Mouse (Mus musculus): ENCODE data around the gene Scg3. TPM values are rescaled to one million over a fixed set of nuclear protein-coding genes. Genes with fewer than 3 reads are reported as not detected.
"Not testable (repeated sequence)": the region's sequence is repeated elsewhere in the genome, so short reads cannot be mapped to it uniquely, and the experiment has no call there.

Scg3 gene
- polyA plus RNA-seq, 1 experiment from 2014 or later = 0.65 TPM

GRCm38 (mm10) chr9:75624983-75625555 is 58.8 kb downstream of the Scg3 start:
- no peak; the same call in 1 of the 2 replicates for ATAC-seq (ENCODE audit: insufficient number of reproducible peaks, low FRiP score, low TSS enrichment, low read depth)
- 16% methylated on average over 18 of the region's 18 CpGs for WGBS
- H3K9me3 ChIP-seq = no peaks in the 10 kb centered on the region
- H3K4me3 ChIP-seq = peak overlapping the region; percentile 78
- no peaks in the 10 kb centered on the region for H3K36me3 ChIP-seq
- peak overlapping the region; percentile 80 for H3K4me2 ChIP-seq
- peaks cover 14% of the 10 kb centered on the region for H3K4me1 ChIP-seq
- peak overlapping the region; percentile 91 for H3K27ac ChIP-seq
- no peaks in the 10 kb centered on the region for H3K27me3 ChIP-seq
- H3K9ac ChIP-seq = peak overlapping the region; percentile 92

- H3K4me2 ChIP-seq = no peak overlapping the region
- no peaks in the 10 kb centered on the region for H3K27me3 ChIP-seq
- H3K4me1 ChIP-seq = peaks cover 10% of the 10 kb centered on the region
- H3K9me3 ChIP-seq = no peaks in the 10 kb centered on the region
- no peak overlapping the region for H3K4me3 ChIP-seq
- H3K27ac ChIP-seq = no peak overlapping the region
- ATAC-seq (ENCODE audit: insufficient number of reproducible peaks, low FRiP score, low TSS enrichment, low read depth) = no peak
- H3K9ac ChIP-seq = no peak overlapping the region
- no peaks in the 10 kb centered on the region for H3K36me3 ChIP-seq
- 85% methylated on average over 3 of the region's 3 CpGs for WGBS
Observed at GRCm38 (mm10) chr9:75621428-75621827, 62.4 kb downstream of the Scg3 start.

- not testable (repeated sequence) for H3K36me3 ChIP-seq; H3K9ac ChIP-seq; H3K9me3 ChIP-seq; H3K27ac ChIP-seq; ATAC-seq (ENCODE audit: insufficient number of reproducible peaks, low FRiP score, low TSS enrichment, low read depth); H3K4me1 ChIP-seq; H3K27me3 ChIP-seq; H3K4me2 ChIP-seq; H3K4me3 ChIP-seq
- 93% methylated on average over 2 of the region's 2 CpGs for WGBS
Observed at GRCm38 (mm10) chr9:75619761-75620160, 64.1 kb downstream of the Scg3 start.

- H3K27me3 ChIP-seq = no peaks in the 10 kb centered on the region
- WGBS = 48% methylated on average over 6 of the region's 6 CpGs
- ATAC-seq (ENCODE audit: insufficient number of reproducible peaks, low FRiP score, low TSS enrichment, low read depth) = no peak
- peaks cover 5% of the 10 kb centered on the region; the same call in 1 of the 2 replicates for H3K4me1 ChIP-seq
- H3K36me3 ChIP-seq = no peaks in the 10 kb centered on the region
- no peaks in the 10 kb centered on the region for H3K9me3 ChIP-seq
- H3K4me2 ChIP-seq = no peak overlapping the region
- H3K9ac ChIP-seq = no peak overlapping the region
- H3K4me3 ChIP-seq = no peak overlapping the region
- no peak overlapping the region for H3K27ac ChIP-seq
Observed at GRCm38 (mm10) chr9:75618836-75619400, 64.9 kb downstream of the Scg3 start.

- Histone ChIP-seq H3K27me3 (no peaks in the 10 kb centered on the region), H3K4me2 (no peak overlapping the region), H3K9ac (no peak overlapping the region), H3K4me3 (no peak overlapping the region), H3K27ac (no peak overlapping the region), H3K9me3 (no peaks in the 10 kb centered on the region), H3K4me1 (peaks cover 5% of the 10 kb centered on the region; the same call in 1 of the 2 replicates), H3K36me3 (no peaks in the 10 kb centered on the region)
- no peak for ATAC-seq (ENCODE audit: insufficient number of reproducible peaks, low FRiP score, low TSS enrichment, low read depth)
- 61% methylated on average over 3 of the region's 3 CpGs for WGBS
Observed at GRCm38 (mm10) chr9:75616560-75616959, 67.3 kb downstream of the Scg3 start.

GRCm38 (mm10) chr9:75610571-75611493 is 73.0 kb downstream of the Scg3 start, which contains the start of gene Tmod2:
TSS of gene Tmod2 (minus strand) at chr9:75611325.
- ATAC-seq (ENCODE audit: insufficient number of reproducible peaks, low FRiP score, low TSS enrichment, low read depth) = peak; percentile 80

GRCm38 (mm10) chr9:75609965-75610364 is 73.9 kb downstream of the Scg3 start:
- peak overlapping the region; percentile 74 for H3K4me3 ChIP-seq
- H3K27ac ChIP-seq = no peak overlapping the region
- 0 out of 2 replicates have a peak, but pooled peaks cover 7% of the 10 kb centered on the region for H3K27me3 ChIP-seq
- H3K4me2 ChIP-seq = peak overlapping the region; percentile 97
- ATAC-seq (ENCODE audit: insufficient number of reproducible peaks, low FRiP score, low TSS enrichment, low read depth) = no peak
- H3K4me1 ChIP-seq = peaks cover 6% of the 10 kb centered on the region; the same call in 1 of the 2 replicates
- H3K9ac ChIP-seq = no peak overlapping the region
- no peaks in the 10 kb centered on the region for H3K9me3 ChIP-seq
- WGBS = 17% methylated on average over 16 of the region's 16 CpGs
- no peaks in the 10 kb centered on the region for H3K36me3 ChIP-seq

More at GRCm38 (mm10) chr9:75610571-75611493, 73.0 kb downstream of the Scg3 start, which contains the start of gene Tmod2:
- WGBS = under 1% methylated on average over 74 of the region's 74 CpGs
- H3K27me3 ChIP-seq = 0 out of 2 replicates have a peak, but pooled peaks cover 7% of the 10 kb centered on the region
- peak within 1 kb of the TSS; percentile 74 for H3K4me3 ChIP-seq
- no peaks in the 10 kb centered on the region for H3K9me3 ChIP-seq
- peaks cover 6% of the 10 kb centered on the region; the same call in 1 of the 2 replicates for H3K4me1 ChIP-seq
- no peaks in the 10 kb centered on the region for H3K36me3 ChIP-seq
- H3K27ac ChIP-seq = no peak within 1 kb of the TSS
- peak within 1 kb of the TSS; percentile 47 for H3K9ac ChIP-seq
- peak within 1 kb of the TSS; percentile 97 for H3K4me2 ChIP-seq

- WGBS = 57% methylated on average over 1 of the region's 1 CpGs
- no peak overlapping the region for H3K4me2 ChIP-seq
- no peak overlapping the region for H3K27ac ChIP-seq
- 0 out of 2 replicates have a peak, but pooled peaks cover 7% of the 10 kb centered on the region for H3K27me3 ChIP-seq
- ATAC-seq (ENCODE audit: insufficient number of reproducible peaks, low FRiP score, low TSS enrichment, low read depth) = no peak
- H3K9ac ChIP-seq = no peak overlapping the region
- H3K36me3 ChIP-seq = no peaks in the 10 kb centered on the region
- H3K9me3 ChIP-seq = no peaks in the 10 kb centered on the region
- peaks cover 6% of the 10 kb centered on the region; the same call in 1 of the 2 replicates for H3K4me1 ChIP-seq
- H3K4me3 ChIP-seq = no peak overlapping the region
Observed at GRCm38 (mm10) chr9:75609505-75609904, 74.4 kb downstream of the Scg3 start.

GRCm38 (mm10) chr9:75607496-75607895 is 76.4 kb downstream of the Scg3 start:
- no peak for ATAC-seq (ENCODE audit: insufficient number of reproducible peaks, low FRiP score, low TSS enrichment, low read depth)
- Histone ChIP-seq H3K4me2 (no peak overlapping the region), H3K4me1 (peaks cover 6% of the 10 kb centered on the region; the same call in 1 of the 2 replicates), H3K9ac (no peak overlapping the region), H3K27me3 (0 out of 2 replicates have a peak, but pooled peaks cover 7% of the 10 kb centered on the region), H3K4me3 (no peak overlapping the region), H3K27ac (no peak overlapping the region), H3K36me3 (no peaks in the 10 kb centered on the region), H3K9me3 (no peaks in the 10 kb centered on the region)
- 86% methylated on average over 4 of the region's 4 CpGs for WGBS

GRCm38 (mm10) chr9:75601510-75601909 is 82.3 kb downstream of the Scg3 start:
- 31% methylated on average over 12 of the region's 12 CpGs for WGBS
- Histone ChIP-seq H3K9ac (no peak overlapping the region), H3K36me3 (no peaks in the 10 kb centered on the region), H3K4me1 (peaks cover 16% of the 10 kb centered on the region), H3K4me3 (no peak overlapping the region), H3K27ac (0 out of 2 replicates have a peak overlapping the region, but pooled peaks have one; percentile 17), H3K9me3 (no peaks in the 10 kb centered on the region), H3K4me2 (peak overlapping the region; percentile 15; the same call in 1 of the 2 replicates), H3K27me3 (no peaks in the 10 kb centered on the region)
- no peak for ATAC-seq (ENCODE audit: insufficient number of reproducible peaks, low FRiP score, low TSS enrichment, low read depth)

- Histone ChIP-seq H3K4me2 (no peak overlapping the region), H3K27ac (no peak overlapping the region), H3K9me3 (no peaks in the 10 kb centered on the region), H3K36me3 (no peaks in the 10 kb centered on the region), H3K9ac (no peak overlapping the region), H3K4me3 (no peak overlapping the region), H3K4me1 (peaks cover 16% of the 10 kb centered on the region), H3K27me3 (no peaks in the 10 kb centered on the region)
- ATAC-seq (ENCODE audit: insufficient number of reproducible peaks, low FRiP score, low TSS enrichment, low read depth) = no peak
- WGBS = 71% methylated on average over 7 of the region's 7 CpGs
Observed at GRCm38 (mm10) chr9:75600166-75600934, 83.5 kb downstream of the Scg3 start.
